Mouse (Mus musculus) MEL (cell line): ENCODE data around the gene Gm21985.
"Not testable (repeated sequence)": the region's sequence is repeated elsewhere in the genome, so short reads cannot be mapped to it uniquely, and the experiment has no call there.

Experiments used
- CHD1 ChIP-seq: IDR thresholded peaks from 2 replicates; pipeline ENCODE4 v1.6.1; 2012; ENCODE audit warnings: low read depth, mild to moderate bottlenecking, inconsistent platforms, low read length, improper control_type of control experiment
- CTCF ChIP-seq, 3 experiments: IDR thresholded peaks in 2 of 3; conservative IDR thresholded peaks in 1 of 3; 2 replicates each; pipeline ENCODE4 v1.5.1; 2011 to 2012; ENCODE audit warnings: low read length in 3 of 3, low read depth in 2 of 3, mild to moderate bottlenecking in 2 of 3, improper control_type of control experiment in 1 of 3, inconsistent platforms in 1 of 3, mixed read lengths in 1 of 3, moderate library complexity in 1 of 3; ENCODE audit not compliant: control insufficient read depth in 1 of 3, insufficient read depth in 1 of 3, poor library complexity in 1 of 3, severe bottlenecking in 1 of 3
- EP300 ChIP-seq, 2 experiments: IDR thresholded peaks; 2 replicates each; pipeline ENCODE4 v1.6.1; 2011; ENCODE audit warnings: improper control_type of control experiment in 2 of 2, low read length in 2 of 2, low read depth in 1 of 2, mild to moderate bottlenecking in 1 of 2
- HCFC1 ChIP-seq: IDR thresholded peaks from 2 replicates; pipeline ENCODE4 v1.6.1; 2012; ENCODE audit warnings: low read depth, mild to moderate bottlenecking, inconsistent platforms, low read length, improper control_type of control experiment, moderate library complexity
- KAT2A ChIP-seq: conservative IDR thresholded peaks from 2 replicates; pipeline ENCODE4 v1.6.1; 2012; ENCODE audit warnings: low read depth, low read length, improper control_type of control experiment, inconsistent platforms
- MXI1 ChIP-seq: IDR thresholded peaks from 2 replicates; pipeline ENCODE4 v1.6.1; 2011; ENCODE audit warnings: mild to moderate bottlenecking, low read depth, low read length, improper control_type of control experiment
- RAD21 ChIP-seq: IDR thresholded peaks from 2 replicates; pipeline ENCODE4 v1.6.1; 2011; ENCODE audit warnings: mild to moderate bottlenecking, low read depth, low read length, improper control_type of control experiment
- USF1 ChIP-seq: IDR thresholded peaks from 2 replicates; pipeline ENCODE4 v1.6.1; 2014; ENCODE audit warnings: low read depth, mild to moderate bottlenecking, inconsistent platforms, low read length, improper control_type of control experiment, moderate library complexity
- USF2 ChIP-seq, 2 experiments: IDR thresholded peaks; 2 replicates each; pipeline ENCODE4 v1.6.1; 2011 to 2012; ENCODE audit warnings: improper control_type of control experiment in 2 of 2, low read length in 2 of 2, borderline replicate concordance in 1 of 2, inconsistent platforms in 1 of 2, low read depth in 1 of 2, mild to moderate bottlenecking in 1 of 2; ENCODE audit not compliant: insufficient read depth in 1 of 2
- ZMIZ1 ChIP-seq: IDR thresholded peaks from 2 replicates; pipeline ENCODE4 v1.6.1; 2012; ENCODE audit warnings: low read depth, mild to moderate bottlenecking, inconsistent platforms, low read length, improper control_type of control experiment, moderate library complexity

DNA sequence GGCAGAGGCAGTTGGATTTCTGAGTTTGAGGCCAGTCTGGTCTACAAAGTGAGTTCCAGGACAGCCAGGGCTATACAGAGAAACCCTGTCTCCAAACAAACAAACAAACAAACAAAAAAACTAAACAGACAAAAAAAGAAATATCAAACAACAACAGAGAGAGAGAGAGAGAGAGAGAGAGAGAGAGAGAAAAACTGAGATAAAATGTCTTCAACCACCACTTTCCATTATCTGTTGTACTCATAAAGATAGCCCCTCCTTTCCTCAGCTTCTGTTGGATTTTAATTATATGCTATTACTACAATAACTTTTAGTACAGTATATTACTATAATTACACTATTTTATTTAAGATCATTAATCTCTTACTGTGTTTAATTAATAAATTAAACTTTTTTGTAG, 186.4 kb downstream of the Gm21985 start:
- 0 out of 2 replicates have a peak, but pooled peaks have one; percentile 31 for TF ChIP-seq HCFC1
- TF ChIP-seq RAD21; CTCF (IDR thresholded peaks at IDR 0.05 in 2 of 3, conservative IDR thresholded peaks at IDR 0.05 in 1 of 3; ENCODE audit: control insufficient read depth in 1 of 3, insufficient read depth in 1 of 3, low read depth in 2 of 3, low read length in 3 of 3, poor library complexity in 1 of 3, severe bottlenecking in 1 of 3); MXI1; CHD1; USF1; ZMIZ1; USF2 (IDR thresholded peaks at IDR 0.05; ENCODE audit: borderline replicate concordance in 1 of 2, insufficient read depth in 1 of 2, low read depth in 1 of 2, low read length in 2 of 2); KAT2A: not testable (repeated sequence)
- TF ChIP-seq EP300 (IDR thresholded peaks at IDR 0.05; ENCODE audit: low read depth in 1 of 2, low read length in 2 of 2), result peak; percentile 63 to 69; a peak in 3 of 4 replicates
